Mouse (Mus musculus) adrenal gland (tissue): Measurements from ENCODE around the gene Npas2.

Experiments used
- intact Hi-C: fragments of 180-260 bp; cut with DNase I; formaldehyde crosslinking; loops from one replicate; pipeline ENCODE4 v1.15.1; 2025
- long read RNA-seq, 2 experiments: library from polyadenylated mRNA; unstranded; transcript quantifications; one replicate each; pipeline ENCODE4 v2.0.0; 2020; ENCODE audit warnings: borderline replicate concordance in 1 of 2; ENCODE audit not compliant: insufficient replicate concordance in 1 of 2

The Npas2 gene
- long read RNA-seq, experiment 1 = 0 reads
- long read RNA-seq, experiment 2, partial matches to known transcripts = 0 of 1 reads
- long read RNA-seq, experiment 2, other reads (novel, unspliced or antisense) = 1 of 1 reads

- intact Hi-C loops = no loop called here
Observed at GRCm38 (mm10) chr1:39192997-39193861, at the start of gene Npas2. Npas2 (plus strand) TSS chr1:39193731.

GRCm38 (mm10) chr1:39156778-39157177 lies 36.8 kb upstream of the Npas2 start:
- intact Hi-C loops = no loop called here

GRCm38 (mm10) chr1:39160167-39160566 lies 33.4 kb upstream of the Npas2 start:
- intact Hi-C loops = no loop called here

- intact Hi-C loops = no loop called here
Observed at GRCm38 (mm10) chr1:39163077-39163476, 30.5 kb upstream of the Npas2 start.

- intact Hi-C loops = no loop called here
Observed at GRCm38 (mm10) chr1:39176690-39177089, 16.8 kb upstream of the Npas2 start.

- intact Hi-C loops = no loop called here
Observed at GRCm38 (mm10) chr1:39177211-39177610, 16.3 kb upstream of the Npas2 start.

- intact Hi-C loops = no loop called here
Observed at GRCm38 (mm10) chr1:39179806-39180205, 13.7 kb upstream of the Npas2 start.

- intact Hi-C loops = no loop called here
Observed at GRCm38 (mm10) chr1:39180517-39180916, 13.0 kb upstream of the Npas2 start.

- intact Hi-C loops = no loop called here
Observed at GRCm38 (mm10) chr1:39181901-39182300, 11.6 kb upstream of the Npas2 start.

- intact Hi-C loops = no loop called here
Observed at GRCm38 (mm10) chr1:39185833-39186232, 7.7 kb upstream of the Npas2 start.

- intact Hi-C loops = no loop called here
Observed at GRCm38 (mm10) chr1:39186711-39187437, 6.7 kb upstream of the Npas2 start.

GRCm38 (mm10) chr1:39191122-39191521 lies 2.4 kb upstream of the Npas2 start:
- intact Hi-C loops = no loop called here

- intact Hi-C loops = no loop called here
Observed at GRCm38 (mm10) chr1:39192460-39192996, 1.0 kb upstream of the Npas2 start.

GRCm38 (mm10) chr1:39193862-39194675 lies 538 bp downstream of the Npas2 start:
- intact Hi-C loops = no loop called here

GRCm38 (mm10) chr1:39194959-39195358 lies 1.4 kb downstream of the Npas2 start:
- intact Hi-C loops = no loop called here

GRCm38 (mm10) chr1:39196126-39196525 lies 2.6 kb downstream of the Npas2 start:
- intact Hi-C loops = no loop called here

- intact Hi-C loops = no loop called here
Observed at GRCm38 (mm10) chr1:39196676-39197375, 3.3 kb downstream of the Npas2 start.

- intact Hi-C loops = no loop called here
Observed at GRCm38 (mm10) chr1:39205021-39205420, 11.5 kb downstream of the Npas2 start.

GRCm38 (mm10) chr1:39205697-39206096 lies 12.2 kb downstream of the Npas2 start:
- intact Hi-C loops = no loop called here

- intact Hi-C loops = no loop called here
Observed at GRCm38 (mm10) chr1:39206942-39207341, 13.4 kb downstream of the Npas2 start.
